11 mouse cellular contexts compared by ENCODE assay signal in the genomic region with DNA sequence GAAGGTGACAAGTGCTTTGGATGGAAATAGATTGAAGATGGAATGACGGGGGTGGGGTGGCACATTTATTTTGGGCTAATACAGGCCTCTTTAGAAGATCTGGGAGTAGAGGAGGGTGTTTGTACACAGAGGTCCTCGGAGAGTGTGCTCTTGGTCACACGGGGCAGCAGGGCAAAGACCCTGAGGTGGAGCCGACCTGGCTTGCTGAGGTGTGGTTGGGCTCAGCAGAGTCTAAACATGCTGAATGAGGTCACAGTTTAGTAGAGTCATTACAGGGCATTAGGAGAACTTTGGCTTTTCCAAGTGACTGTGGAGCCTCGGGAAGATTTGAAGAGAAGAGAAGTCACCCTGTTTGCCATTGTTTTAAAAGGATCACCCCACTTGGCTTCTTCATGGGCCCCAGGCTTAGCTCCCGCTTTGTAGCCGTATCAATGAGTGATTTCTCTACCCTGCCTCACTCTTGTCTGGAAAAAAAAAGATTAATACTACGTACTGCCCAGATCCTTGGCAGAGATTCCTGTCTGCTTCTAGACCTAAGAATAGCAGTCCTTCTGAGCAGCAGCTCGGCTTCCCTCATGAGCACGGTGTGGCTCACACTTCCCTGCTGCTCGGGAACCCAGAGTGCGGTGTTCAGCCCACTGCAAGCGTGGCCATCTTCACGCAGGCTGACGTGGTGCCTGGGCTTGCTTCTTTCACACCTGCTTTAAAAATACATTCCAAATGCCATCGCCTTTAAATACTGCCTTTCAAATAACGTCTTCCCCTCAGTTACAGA. TPM values are rescaled to one million over a fixed set of nuclear protein-coding genes. Genes with fewer than 3 reads are reported as not detected.
A peak's percentile ranks its signal among the peaks of the same experiment; 100 is the strongest.
DNase-seq lines count a peak whose midpoint lies in the region; ATAC-seq and TF ChIP-seq lines count a peak whose summit lies in the region.
"Had no signal": no experiment of that assay in that cellular context is flagged by ENCODE, and none has a peak within 500 bp of the region (broad histone marks: within the 10 kb centered on the region; RNA-seq: fewer than 3 reads in every experiment).

No protein-coding gene starts in this region.

- peaks cover 4% of the 10 kb centered on the region; the same call in 1 of the 2 replicates for H3K4me1 ChIP-seq in kidney, adult 2 months (ENCODE audit: control insufficient read depth, insufficient read depth, low read length)
- 0 out of 2 replicates have a peak, but pooled peaks cover 6% of the 10 kb centered on the region for H3K4me1 ChIP-seq in kidney, embryonic 15.5 days
- H3K4me1 ChIP-seq in cerebellum, adult 2 months (ENCODE audit: control insufficient read depth, insufficient read depth, low read length) = peaks cover 3% of the 10 kb centered on the region; the same call in 1 of the 2 replicates

- TF ChIP-seq CTCF in kidney, adult 2 months (conservative IDR thresholded peaks at IDR 0.05; ENCODE audit: insufficient read depth, insufficient read length, low read depth, low read length) = no peak
- TF ChIP-seq CTCF in brain, embryonic 14.5 days (IDR thresholded peaks at IDR 0.05; ENCODE audit: borderline replicate concordance, extremely low read depth, insufficient read depth, insufficient read length) = no peak
- TF ChIP-seq CTCF in cerebellum, adult 2 months (IDR thresholded peaks at IDR 0.05; ENCODE audit: borderline replicate concordance, insufficient read depth, low read depth, low read length) = no peak

- intact Hi-C loops in left cerebral cortex, postnatal 25 days (cut with DNase I) = loop anchor here (2.0 kb wide), 1 partner anchor 47 kb away; no protein-coding TSS in a partner anchor

- H3K4me3 ChIP-seq in kidney, adult 2 months (ENCODE audit: insufficient read depth, low read depth, low read length) = no peak overlapping the region
- H3K4me3 ChIP-seq in kidney, embryonic 15.5 days (replicated peaks) = no peak overlapping the region
- H3K4me3 ChIP-seq in cerebellum, adult 2 months (replicated peaks; ENCODE audit: insufficient read depth, low read depth, low read length) = no peak overlapping the region
- H3K4me3 ChIP-seq: hindbrain, embryonic 12.5 days; neural tube, embryonic 13.5 days had no signal

- no peak overlapping the region for H3K4me2 ChIP-seq in kidney, embryonic 15.5 days
- H3K4me2 ChIP-seq: hindbrain, embryonic 12.5 days; neural tube, embryonic 13.5 days had no signal

- no peak for ATAC-seq in kidney, embryonic 15.5 days (replicated peaks; ENCODE audit: low FRiP score)

- no peaks in the 10 kb centered on the region for H3K36me3 ChIP-seq in kidney, adult 2 months (ENCODE audit: control insufficient read depth, insufficient read depth, low read length)
- H3K36me3 ChIP-seq in kidney, embryonic 15.5 days = no peaks in the 10 kb centered on the region
- H3K36me3 ChIP-seq: G1E; hindbrain, embryonic 12.5 days; neural tube, embryonic 13.5 days had no signal

- WGBS in kidney, adult 2 months = 65% methylated on average over 17 of the region's 17 CpGs
- 73% methylated on average over 17 of the region's 17 CpGs for WGBS in kidney, embryonic 15.5 days
- 48% methylated on average over 17 of the region's 17 CpGs for WGBS in cerebellum, adult 2 months

- H3K27me3 ChIP-seq in kidney, adult 2 months (replicated peaks; ENCODE audit: control insufficient read depth, insufficient read depth, low read length) = no peaks in the 10 kb centered on the region
- H3K27me3 ChIP-seq in kidney, embryonic 15.5 days = no peaks in the 10 kb centered on the region
- no peaks in the 10 kb centered on the region for H3K27me3 ChIP-seq in cerebellum, adult 2 months (ENCODE audit: control insufficient read depth, insufficient read depth, low read length)
- H3K27me3 ChIP-seq: hindbrain, embryonic 12.5 days; neural tube, embryonic 13.5 days had no signal

- no peak for TF ChIP-seq POLR2A in kidney, adult 2 months (IDR thresholded peaks at IDR 0.05; ENCODE audit: low read depth, low read length)
- TF ChIP-seq POLR2A in brain, embryonic 14.5 days (IDR thresholded peaks at IDR 0.05; ENCODE audit: borderline replicate concordance, extremely low read depth, insufficient read depth, insufficient read length, poor library complexity, severe bottlenecking) = no peak
- TF ChIP-seq POLR2A in cerebellum, adult 2 months (IDR thresholded peaks at IDR 0.05; ENCODE audit: borderline replicate concordance, insufficient read depth, low read length) = no peak

- H3K9me3 ChIP-seq in kidney, embryonic 15.5 days (replicated peaks) = no peaks in the 10 kb centered on the region
- H3K9me3 ChIP-seq: G1E; hindbrain, embryonic 12.5 days; neural tube, embryonic 13.5 days had no signal

- no peak overlapping the region for H3K27ac ChIP-seq in kidney, adult 2 months (ENCODE audit: insufficient read depth, low read depth, low read length)
- H3K27ac ChIP-seq in kidney, embryonic 15.5 days = no peak overlapping the region
- no peak overlapping the region for H3K27ac ChIP-seq in cerebellum, adult 2 months (ENCODE audit: insufficient read depth, low read length)
- H3K27ac ChIP-seq: hindbrain, embryonic 12.5 days had no signal

- H3K9ac ChIP-seq in kidney, embryonic 15.5 days = no peak overlapping the region
- H3K9ac ChIP-seq: hindbrain, embryonic 12.5 days; neural tube, embryonic 13.5 days had no signal

- peak; percentile 59 for DNase-seq in kidney, adult 2 months
- peak; percentile 57 for DNase-seq in brain, embryonic 14.5 days (ENCODE audit: low read depth)
- DNase-seq in frontal cortex, adult 2 months (ENCODE audit: extremely low spot score in 1 of 2, low spot score in 1 of 2) = peak; percentile 63 to 76
- peak; percentile 69 to 90 for DNase-seq in left cerebral cortex, postnatal 25 days (ENCODE audit: low spot score in 2 of 2)
- DNase-seq in MN1 (ENCODE audit: low spot score) = no peak
- no peak for DNase-seq in cerebellum, adult 2 months

RNA-seq across cellular contexts. Expression of a gene that starts 22.0 kb away (rescaled TPM):
- not detected in 2 replicates for polyA plus RNA-seq in kidney, adult 2 months (2012; rRNA removed)
- polyA plus RNA-seq in kidney, embryonic 15.5 days (2015; fragmentation: Nextera tagmentation; extraction: Ambion mirVana) = 0.10 TPM in 1 of 2 replicates, not detected in the other
- 0.11 TPM in 1 of 2 replicates, not detected in the other for polyA plus RNA-seq in brain, embryonic 14.5 days (2012; rRNA removed)
- polyA plus RNA-seq in frontal cortex, adult 2 months (2012; rRNA removed) = not detected in 2 replicates
- not detected for total RNA-seq in left cerebral cortex, postnatal 25 days (2021)
- polyA plus RNA-seq in cerebellum, adult 2 months (2012; rRNA removed) = 0.08 and 0.10 TPM in 2 replicates
- polyA plus RNA-seq: cortical plate, adult 2 months; G1E; neural tube, embryonic 13.5 days had no signal

RNA-seq across cellular contexts. Expression of a gene that starts 57.1 kb away (rescaled TPM):
- 9.5 and 13.1 TPM in 2 replicates for polyA plus RNA-seq in kidney, adult 2 months (2012; rRNA removed)
- 8.7 and 10.0 TPM in 2 replicates for polyA plus RNA-seq in kidney, embryonic 15.5 days (2015; fragmentation: Nextera tagmentation; extraction: Ambion mirVana)
- polyA plus RNA-seq in brain, embryonic 14.5 days (2012; rRNA removed) = 16.0 and 19.1 TPM in 2 replicates
- 4.1 and 4.8 TPM in 2 replicates for polyA plus RNA-seq in frontal cortex, adult 2 months (2012; rRNA removed)
- total RNA-seq in left cerebral cortex, postnatal 25 days (2021) = 1 to 10 TPM; 2.1 to 2.7 TPM
- 1.7 and 1.9 TPM in 2 replicates for polyA plus RNA-seq in cerebellum, adult 2 months (2012; rRNA removed)
- total RNA-seq: G1E had no signal
- polyA plus RNA-seq: G1E had no signal

Comparison
In these comparisons a context has a peak if more than half of its experiments do, and no peak if none do; other contexts are left out.
1. DNase-seq: peak in kidney, adult 2 months (single experiment), brain, embryonic 14.5 days (single experiment), frontal cortex, adult 2 months (2 of 2) and left cerebral cortex, postnatal 25 days (2 of 2); none in MN1 (single experiment) and cerebellum, adult 2 months (0 of 2).